Mouse (Mus musculus): Measurements from ENCODE around the gene Olfr1167. TPM values are rescaled to one million over a fixed set of nuclear protein-coding genes. Genes with fewer than 3 reads are reported as not detected.
"Not testable (repeated sequence)": the region's sequence is repeated elsewhere in the genome, so short reads cannot be mapped to it uniquely, and the experiment has no call there.

The Olfr1167 gene
- not detected in 2 replicates for polyA plus RNA-seq (2015; fragmentation: Nextera tagmentation; extraction: Ambion mirVana)

GRCm38 (mm10) chr2:88155093-88155492 lies at the start of gene Olfr1167:
Gene Olfr1167, minus strand, starts transcription at chr2:88155193.
- H3K36me3 ChIP-seq; H3K9ac ChIP-seq; H3K4me3 ChIP-seq (replicated peaks); ATAC-seq; H3K27me3 ChIP-seq (replicated peaks); H3K4me2 ChIP-seq (replicated peaks); H3K9me3 ChIP-seq; H3K4me1 ChIP-seq (replicated peaks); H3K27ac ChIP-seq: not testable (repeated sequence)
- 82% methylated on average over 1 of the region's 1 CpGs for WGBS

DNA sequence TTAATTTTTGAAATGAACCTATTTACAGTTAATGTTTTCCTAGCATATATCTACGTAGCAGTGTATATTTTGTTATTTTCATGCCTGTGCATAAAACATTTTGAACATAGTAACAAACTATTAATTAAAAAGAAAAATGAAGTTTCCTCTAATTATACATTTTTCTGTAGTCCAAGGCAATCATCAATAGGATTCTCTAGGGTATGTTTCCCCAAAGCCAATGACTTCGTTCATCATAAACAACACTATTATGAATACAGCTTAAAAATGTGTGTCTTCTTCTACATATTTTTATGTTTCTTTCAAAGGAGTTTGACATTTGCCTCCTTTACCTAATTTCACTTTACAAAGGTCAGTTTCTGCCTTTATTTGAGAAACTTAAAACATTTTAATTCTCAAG lies 26.6 kb upstream of the Olfr1167 start, which contains the start of gene Olfr1168:
Gene Olfr1168, plus strand, starts transcription at position 301 of the 400 bp plus-strand sequence.
- Histone ChIP-seq H3K4me2 (replicated peaks) (no peak within 1 kb of the TSS), H3K4me3 (replicated peaks) (no peak within 1 kb of the TSS), H3K27me3 (replicated peaks) (no peaks in the 10 kb centered on the region), H3K9me3 (no peaks in the 10 kb centered on the region), H3K9ac (no peak within 1 kb of the TSS), H3K27ac (no peak within 1 kb of the TSS), H3K36me3 (no peaks in the 10 kb centered on the region), H3K4me1 (replicated peaks) (no peaks in the 10 kb centered on the region)
- no peak for ATAC-seq
- WGBS = 88% methylated on average over 2 of the region's 2 CpGs

- Histone ChIP-seq H3K4me1 (replicated peaks) (no peaks in the 10 kb centered on the region), H3K4me2 (replicated peaks) (no peak within 1 kb of the TSS), H3K9ac (no peak within 1 kb of the TSS), H3K36me3 (no peaks in the 10 kb centered on the region), H3K27me3 (replicated peaks) (no peaks in the 10 kb centered on the region), H3K9me3 (no peaks in the 10 kb centered on the region), H3K27ac (no peak within 1 kb of the TSS), H3K4me3 (replicated peaks) (no peak within 1 kb of the TSS)
- 86% methylated on average over 1 of the region's 1 CpGs for WGBS
- ATAC-seq = no peak
Observed at GRCm38 (mm10) chr2:88128172-88128571, 26.8 kb downstream of the Olfr1167 start, which contains the start of gene Olfr1166. Gene Olfr1166, minus strand, starts transcription at chr2:88128272.

Other genes starting within 250 kb of the Olfr1167 start
- not detected in 2 replicates for gene Olfr1155, start 210.1 kb downstream of the Olfr1167 start, polyA plus RNA-seq (2015; fragmentation: Nextera tagmentation; extraction: Ambion mirVana)
- gene Olfr1156, start 202.1 kb downstream of the Olfr1167 start, polyA plus RNA-seq (2015; fragmentation: Nextera tagmentation; extraction: Ambion mirVana) = not detected in 2 replicates
- gene Olfr1157, start 186.9 kb downstream of the Olfr1167 start, polyA plus RNA-seq (2015; fragmentation: Nextera tagmentation; extraction: Ambion mirVana) = not detected in 2 replicates
- gene Olfr74, start 180.5 kb downstream of the Olfr1167 start, polyA plus RNA-seq (2015; fragmentation: Nextera tagmentation; extraction: Ambion mirVana) = not detected in 2 replicates
- gene Olfr1158, start 165.1 kb downstream of the Olfr1167 start, polyA plus RNA-seq (2015; fragmentation: Nextera tagmentation; extraction: Ambion mirVana) = not detected in 2 replicates
- gene Olfr1160, start 146.9 kb downstream of the Olfr1167 start, polyA plus RNA-seq (2015; fragmentation: Nextera tagmentation; extraction: Ambion mirVana) = not detected in 2 replicates
- gene Olfr1161, start 132.4 kb downstream of the Olfr1167 start, polyA plus RNA-seq (2015; fragmentation: Nextera tagmentation; extraction: Ambion mirVana) = not detected in 2 replicates
- gene Olfr73, start 117.5 kb downstream of the Olfr1167 start, polyA plus RNA-seq (2015; fragmentation: Nextera tagmentation; extraction: Ambion mirVana) = not detected in 2 replicates
- gene Olfr1162, start 104.1 kb downstream of the Olfr1167 start, polyA plus RNA-seq (2015; fragmentation: Nextera tagmentation; extraction: Ambion mirVana) = not detected in 2 replicates
- gene Olfr1163, start 83.4 kb downstream of the Olfr1167 start, polyA plus RNA-seq (2015; fragmentation: Nextera tagmentation; extraction: Ambion mirVana) = not detected in 2 replicates
- not detected in 2 replicates for gene Olfr1164, start 61.2 kb downstream of the Olfr1167 start, polyA plus RNA-seq (2015; fragmentation: Nextera tagmentation; extraction: Ambion mirVana)
- not detected in 2 replicates for gene Olfr1166, start 26.9 kb downstream of the Olfr1167 start, polyA plus RNA-seq (2015; fragmentation: Nextera tagmentation; extraction: Ambion mirVana)
- gene Olfr1168, start 26.7 kb upstream of the Olfr1167 start, polyA plus RNA-seq (2015; fragmentation: Nextera tagmentation; extraction: Ambion mirVana) = not detected in 2 replicates
- gene Olfr1170, start 73.1 kb upstream of the Olfr1167 start, polyA plus RNA-seq (2015; fragmentation: Nextera tagmentation; extraction: Ambion mirVana) = not detected in 2 replicates
- gene Olfr1173, start 124.7 kb upstream of the Olfr1167 start, polyA plus RNA-seq (2015; fragmentation: Nextera tagmentation; extraction: Ambion mirVana) = not detected in 2 replicates
- gene Olfr1174-ps, start 159.9 kb upstream of the Olfr1167 start, polyA plus RNA-seq (2015; fragmentation: Nextera tagmentation; extraction: Ambion mirVana) = not detected in 2 replicates
- not detected in 2 replicates for gene Olfr1175-ps, start 172.0 kb upstream of the Olfr1167 start, polyA plus RNA-seq (2015; fragmentation: Nextera tagmentation; extraction: Ambion mirVana)
- gene Olfr1176, start 181.5 kb upstream of the Olfr1167 start, polyA plus RNA-seq (2015; fragmentation: Nextera tagmentation; extraction: Ambion mirVana) = not detected in 2 replicates
- gene Olfr1177-ps, start 191.3 kb upstream of the Olfr1167 start, polyA plus RNA-seq (2015; fragmentation: Nextera tagmentation; extraction: Ambion mirVana) = not detected in 2 replicates
- gene Olfr1178, start 231.9 kb upstream of the Olfr1167 start, polyA plus RNA-seq (2015; fragmentation: Nextera tagmentation; extraction: Ambion mirVana) = not detected in 2 replicates